Mouse (Mus musculus) MN1 (cell line): ENCODE data around the gene Fndc3a.
A peak's percentile ranks its signal among the peaks of the same experiment; 100 is the strongest.

ENCODE experiments used
- DNase-seq: peaks from one replicate; pipeline ENCODE4 v3.0.0-alpha.2; 2016; ENCODE audit warnings: low spot score

Fndc3a gene

GRCm38 (mm10) chr14:72536392-72537017 is 173.3 kb downstream of the Fndc3a start:
- DNase-seq, result no peak

- DNase-seq, result no peak
Observed at GRCm38 (mm10) chr14:72533862-72534261, 175.9 kb downstream of the Fndc3a start.

- DNase-seq, result no peak
Observed at GRCm38 (mm10) chr14:72532028-72532917, 177.5 kb downstream of the Fndc3a start.

GRCm38 (mm10) chr14:72527126-72527525 is 182.7 kb downstream of the Fndc3a start:
- DNase-seq, result no peak

- no peak for DNase-seq
Observed at GRCm38 (mm10) chr14:72519561-72519960, 190.2 kb downstream of the Fndc3a start.

GRCm38 (mm10) chr14:72518786-72519185 is 191.0 kb downstream of the Fndc3a start:
- no peak for DNase-seq

- peak; percentile 31 for DNase-seq
Observed at GRCm38 (mm10) chr14:72516376-72516775, 193.4 kb downstream of the Fndc3a start.

- no peak for DNase-seq
Observed at GRCm38 (mm10) chr14:72506723-72507420, 202.9 kb downstream of the Fndc3a start.

- DNase-seq, result no peak
Observed at GRCm38 (mm10) chr14:72506018-72506722, 203.6 kb downstream of the Fndc3a start.

- no peak for DNase-seq
Observed at GRCm38 (mm10) chr14:72504985-72505384, 204.8 kb downstream of the Fndc3a start.

GRCm38 (mm10) chr14:72503241-72503640 is 206.6 kb downstream of the Fndc3a start:
- no peak for DNase-seq

- no peak for DNase-seq
Observed at GRCm38 (mm10) chr14:72493775-72494174, 216.0 kb downstream of the Fndc3a start.

- no peak for DNase-seq
Observed at GRCm38 (mm10) chr14:72491738-72492137, 218.1 kb downstream of the Fndc3a start, which contains the start of gene Gm9195. Gm9195 (minus strand) TSS chr14:72491838.

GRCm38 (mm10) chr14:72490367-72490766 is 219.4 kb downstream of the Fndc3a start:
- DNase-seq, result no peak
